ENCODE assay signal across 14 mouse cellular contexts in genomic region chr2:28966151-28966795, GRCm38 (mm10). TPM values are rescaled to one million over a fixed set of nuclear protein-coding genes. Genes with fewer than 3 reads are reported as not detected.
DNase-seq lines count a peak whose midpoint lies in the region; ATAC-seq and TF ChIP-seq lines count a peak whose summit lies in the region.
"Had no signal": no experiment of that assay in that cellular context is flagged by ENCODE, and none has a peak within 500 bp of the region (broad histone marks: within the 10 kb centered on the region; RNA-seq: fewer than 3 reads in every experiment).

No protein-coding gene starts in this region.

- H3K36me3 ChIP-seq in limb, embryonic 11.5 days (ENCODE audit: control insufficient read depth, insufficient read depth, low read length), result no peaks in the 10 kb centered on the region
- H3K36me3 ChIP-seq: embryonic facial prominence, embryonic 10.5 days; heart, embryonic 10.5 days had no signal

- no peak overlapping the region for H3K4me2 ChIP-seq in limb, embryonic 11.5 days (ENCODE audit: low read depth, severe bottlenecking)

- peaks cover 12% of the 10 kb centered on the region for H3K4me1 ChIP-seq in limb, embryonic 11.5 days (ENCODE audit: control insufficient read depth, insufficient read depth, low read length)
- H3K4me1 ChIP-seq: heart, embryonic 10.5 days had no signal

- TF ChIP-seq CTCF in gastrocnemius, adult 2 months (IDR thresholded peaks at IDR 0.05), result no peak

- H3K27ac ChIP-seq in gastrocnemius, adult 2 months, result 0 out of 2 replicates have a peak overlapping the region, but pooled peaks have one; percentile 8
- H3K27ac ChIP-seq in limb, embryonic 11.5 days (replicated peaks; ENCODE audit: low read depth, low read length), result no peak overlapping the region
- H3K27ac ChIP-seq: embryonic facial prominence, embryonic 10.5 days; heart, embryonic 10.5 days; layer of hippocampus, adult 2 months had no signal

- no peak overlapping the region for H3K4me3 ChIP-seq in gastrocnemius, adult 2 months
- no peak overlapping the region for H3K4me3 ChIP-seq in limb, embryonic 11.5 days (ENCODE audit: low read depth, low read length)
- H3K4me3 ChIP-seq: embryonic facial prominence, embryonic 10.5 days; heart, embryonic 10.5 days; layer of hippocampus, adult 2 months had no signal

- no peaks in the 10 kb centered on the region; the same call in 1 of the 2 replicates for H3K9me3 ChIP-seq in limb, embryonic 11.5 days (ENCODE audit: control insufficient read depth, low read length)
- H3K9me3 ChIP-seq: embryonic facial prominence, embryonic 10.5 days; heart, embryonic 10.5 days had no signal

- no peak overlapping the region for H3K9ac ChIP-seq in limb, embryonic 11.5 days (ENCODE audit: low read length)

- peak; percentile 39; the same call in 1 of the 2 replicates for ATAC-seq in limb, embryonic 11.5 days (ENCODE audit: insufficient number of reproducible peaks, low FRiP score, low TSS enrichment, low read depth)

- peaks cover 34% of the 10 kb centered on the region for H3K27me3 ChIP-seq in limb, embryonic 11.5 days (ENCODE audit: control insufficient read depth, insufficient read depth, low read length)

- peak; percentile 52 for DNase-seq in gastrocnemius, adult 2 months
- DNase-seq in gastrocnemius, postnatal 10 days, result no peak
- peak; percentile 53 for DNase-seq in retina, embryonic 14.5 days (ENCODE audit: low spot score)
- no peak for DNase-seq in retina, postnatal 1 day
- DNase-seq in limb, embryonic 11.5 days (ENCODE audit: low spot score), result peak; percentile 30
- DNase-seq in T-cell, adult 2 months (ENCODE audit: low spot score), result no peak
- DNase-seq in adrenal gland, postnatal 4 days (ENCODE audit: low spot score in 2 of 2), result no peak
- DNase-seq: adrenal gland, adult 8-10 months; lung, adult 18-20 months; thymus, postnatal 25 days had no signal

- WGBS in limb, embryonic 11.5 days, result 26% methylated on average over 14 of the region's 14 CpGs

- intact Hi-C loops in gastrocnemius, adult 2 months (cut with DNase I), result no loop called here

RNA-seq across cellular contexts. Expression of gene Barhl1, which starts 49.8 kb away (rescaled TPM):
- not detected for total RNA-seq in gastrocnemius, adult 2 months (2021)
- total RNA-seq in gastrocnemius, postnatal 10 days (2021), result not detected
- polyA plus RNA-seq in limb, embryonic 11.5 days (2014; fragmentation: Nextera tagmentation; extraction: Ambion mirVana), result not detected in 2 replicates
- total RNA-seq in adrenal gland, postnatal 4 days (2021), result under 1 TPM in 1 of 2 experiments, not detected in 1; 0.79 TPM
- total RNA-seq: adrenal gland, adult 8-10 months; layer of hippocampus, adult 2 months; megakaryocyte progenitor cell, adult 5-6 weeks had no signal
- polyA plus RNA-seq: heart, embryonic 10.5 days had no signal

Comparison
In these comparisons a context has a peak if more than half of its experiments do, and no peak if none do; other contexts are left out.
1. DNase-seq: peak in gastrocnemius, adult 2 months (single experiment), retina, embryonic 14.5 days (single experiment) and limb, embryonic 11.5 days (single experiment); none in gastrocnemius, postnatal 10 days (single experiment), retina, postnatal 1 day (single experiment), T-cell, adult 2 months (single experiment) and adrenal gland, postnatal 4 days (0 of 2).